Mouse (Mus musculus): ENCODE measurements around the gene Lrba. TPM values are rescaled to one million over a fixed set of nuclear protein-coding genes. Genes with fewer than 3 reads are reported as not detected.

The Lrba gene
- total RNA-seq (2015), result 11.5 and 12.8 TPM in 2 replicates
- 16.4 and 17.2 TPM in 2 replicates for total RNA-seq (2017)

DNA sequence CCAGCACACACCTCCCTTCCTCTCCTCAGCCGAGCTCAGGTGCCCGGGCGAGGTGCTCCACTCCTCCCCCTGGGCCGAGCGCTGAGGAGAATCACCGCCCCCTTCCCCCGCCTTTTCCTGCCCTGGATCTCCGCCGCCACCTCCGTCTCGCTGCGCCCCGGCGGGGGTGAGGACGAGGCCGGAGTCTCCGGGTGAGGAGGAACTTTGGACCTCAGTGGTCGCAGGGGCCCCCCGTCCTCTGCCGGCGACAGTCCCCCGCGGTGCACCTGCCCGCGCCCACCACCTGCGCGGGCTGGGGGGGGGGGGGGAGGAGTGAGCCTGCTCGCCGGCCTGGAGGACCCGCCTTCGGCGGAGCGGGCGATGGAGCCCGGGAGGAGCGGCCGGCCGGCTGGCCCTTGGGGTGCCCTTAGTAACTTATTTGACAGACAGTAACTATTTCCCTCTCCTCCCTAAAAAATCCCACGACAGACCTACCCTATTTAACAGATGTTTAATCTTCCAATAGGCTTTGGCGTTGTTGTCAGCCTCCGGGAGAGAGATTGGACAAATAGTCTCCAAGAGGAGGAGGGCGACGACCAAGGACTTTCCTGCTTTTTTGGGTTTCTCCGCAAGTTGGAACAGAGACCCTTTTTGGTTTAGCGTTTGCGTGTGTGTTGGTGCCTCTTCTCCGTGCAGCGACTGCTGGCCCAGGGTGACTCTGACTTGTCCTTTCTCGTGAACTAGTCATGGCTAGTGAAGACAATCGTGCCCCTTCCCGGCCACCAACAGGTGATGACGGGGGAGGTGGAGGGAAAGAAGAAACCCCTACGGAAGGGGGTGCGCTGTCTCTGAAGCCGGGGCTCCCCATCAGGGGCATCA lies at the start of gene Lrba:
TSS of gene Lrba (plus strand) at position 117 of the 858 bp plus-strand sequence.
- ATAC-seq (replicated peaks; ENCODE audit: poor library complexity), result peak; percentile 83

DNA sequence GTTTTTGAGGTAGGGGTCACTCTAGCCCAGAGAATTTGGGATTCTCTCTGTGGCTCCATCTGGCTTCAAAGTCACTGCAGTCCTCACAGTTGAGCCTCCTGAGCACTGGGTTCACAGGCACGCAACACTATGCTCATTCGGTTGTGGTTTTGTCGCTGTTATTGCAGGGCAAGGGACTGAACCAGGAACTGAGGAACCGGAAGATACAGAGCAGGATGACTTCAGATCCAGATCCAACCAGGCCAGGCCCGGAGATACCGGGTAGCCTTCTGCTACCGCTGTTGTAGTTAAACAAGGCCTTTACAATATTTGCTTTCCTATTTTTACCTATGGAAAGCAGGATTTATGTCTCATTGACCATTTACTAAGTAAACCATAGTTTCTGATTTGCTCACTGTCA lies 44.8 kb upstream of the Lrba start:
- peak; percentile 50; the same call in 1 of the 2 replicates for ATAC-seq (replicated peaks; ENCODE audit: poor library complexity)

DNA sequence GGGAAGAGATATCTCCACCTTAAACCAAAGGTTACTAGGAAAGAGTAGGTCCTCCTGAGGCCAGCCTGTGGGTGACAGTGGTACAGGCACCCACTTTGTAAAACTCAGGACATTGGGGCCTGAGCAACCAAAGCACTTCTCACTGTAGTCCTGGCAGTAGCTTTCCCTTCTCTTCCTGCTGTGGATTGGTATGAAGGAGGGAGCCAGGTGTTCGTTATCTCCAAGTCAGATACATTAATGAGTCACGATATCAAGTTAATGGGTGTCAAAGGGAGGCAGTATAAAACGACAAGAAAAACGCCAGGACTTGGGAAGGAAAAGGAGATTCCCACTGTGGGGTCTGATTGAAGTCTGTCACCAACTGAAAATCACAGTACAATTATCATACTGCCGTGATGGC lies 43.4 kb upstream of the Lrba start:
- no peak for ATAC-seq (replicated peaks; ENCODE audit: poor library complexity)

DNA sequence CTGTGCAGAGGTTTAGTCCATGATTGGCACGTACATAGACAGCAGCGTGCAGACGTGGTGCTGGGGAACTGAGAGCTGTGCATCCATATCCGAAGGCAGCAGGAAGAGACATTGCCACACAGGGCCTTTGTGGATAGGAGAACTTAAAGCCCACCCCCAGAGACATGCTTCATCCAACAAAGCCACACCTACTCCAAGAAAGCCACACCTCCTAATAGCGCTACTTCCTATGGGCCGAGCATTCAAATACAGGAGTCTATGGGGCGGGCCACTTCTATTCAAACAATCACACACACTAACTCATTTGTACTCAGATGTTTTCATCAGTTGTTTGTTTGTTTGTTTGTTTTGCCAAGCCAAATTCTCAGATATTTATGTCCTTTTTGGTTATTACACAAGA lies 39.9 kb upstream of the Lrba start:
- ATAC-seq (replicated peaks; ENCODE audit: poor library complexity), result 0 out of 2 replicates have a peak, but pooled peaks have one; percentile 26

DNA sequence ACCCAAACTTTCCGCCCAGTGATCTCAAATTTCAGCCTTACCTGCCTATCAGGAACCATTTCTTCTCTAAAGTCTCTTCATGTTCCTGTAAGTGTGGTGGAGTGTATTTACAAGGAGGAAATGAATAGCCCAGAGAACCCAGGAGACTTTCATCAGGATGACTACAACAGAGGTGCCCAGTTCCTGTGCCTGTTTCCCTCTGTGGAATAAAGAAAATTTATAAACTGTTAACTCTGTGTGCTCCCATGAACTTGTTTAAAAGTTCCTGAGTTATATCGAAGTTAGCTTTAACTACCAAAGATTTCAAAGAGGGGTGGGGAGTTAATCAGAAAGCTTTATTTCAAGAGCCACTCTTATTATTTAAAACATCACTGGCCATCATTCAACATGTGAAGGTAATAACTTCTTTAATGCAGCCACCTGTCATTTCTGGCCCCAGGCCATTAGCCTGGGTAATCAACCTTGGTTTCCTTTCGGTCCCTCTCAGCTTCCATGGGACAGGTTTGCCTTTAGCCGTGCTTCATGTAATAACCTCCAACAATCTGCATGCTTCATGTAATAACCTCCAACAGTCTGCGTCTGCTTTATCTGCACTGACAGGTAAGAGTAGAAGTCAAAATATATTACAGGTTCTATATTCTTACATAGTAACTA lies 36.6 kb upstream of the Lrba start:
- no peak for ATAC-seq (replicated peaks; ENCODE audit: poor library complexity)

DNA sequence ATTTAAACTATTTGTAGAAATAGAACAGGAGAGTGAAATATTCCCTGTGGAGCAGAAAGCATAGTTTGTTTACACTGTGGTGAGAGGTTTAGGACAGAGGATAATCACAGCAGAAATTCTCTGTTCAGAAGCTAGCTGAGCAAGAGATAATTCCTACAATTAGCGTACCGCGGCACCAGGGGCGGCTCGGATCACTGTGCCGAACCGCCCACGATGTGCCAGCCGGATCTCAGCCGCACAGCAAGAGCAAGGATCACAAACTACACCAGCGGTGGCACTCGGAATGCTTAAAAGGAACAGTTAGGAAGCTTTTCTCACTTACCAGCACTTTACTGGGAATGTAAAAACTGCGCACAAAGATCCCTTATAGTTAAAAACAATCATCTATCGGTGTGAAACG lies 28.5 kb upstream of the Lrba start:
- 0 out of 2 replicates have a peak, but pooled peaks have one; percentile 29 for ATAC-seq (replicated peaks; ENCODE audit: poor library complexity)

DNA sequence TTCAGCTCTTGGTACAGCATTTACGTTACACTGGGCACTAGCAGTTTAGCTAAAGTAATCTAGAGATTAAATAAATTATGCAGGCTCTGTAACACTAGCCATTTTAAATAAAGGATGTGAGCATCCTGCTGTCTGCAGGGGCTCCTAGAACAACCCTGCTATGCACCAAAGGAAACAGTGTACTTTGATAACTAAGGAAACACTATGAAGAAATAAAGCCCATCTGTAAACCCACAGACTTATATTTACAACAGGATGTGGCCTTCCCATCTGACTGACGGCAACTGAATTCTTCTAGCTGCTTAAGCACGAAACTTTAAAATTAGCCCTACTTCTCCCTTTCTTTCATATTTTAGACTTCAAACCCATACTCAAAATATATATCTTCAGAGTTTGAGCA lies 28.0 kb upstream of the Lrba start:
- peak; percentile 92 for ATAC-seq (replicated peaks; ENCODE audit: poor library complexity)

DNA sequence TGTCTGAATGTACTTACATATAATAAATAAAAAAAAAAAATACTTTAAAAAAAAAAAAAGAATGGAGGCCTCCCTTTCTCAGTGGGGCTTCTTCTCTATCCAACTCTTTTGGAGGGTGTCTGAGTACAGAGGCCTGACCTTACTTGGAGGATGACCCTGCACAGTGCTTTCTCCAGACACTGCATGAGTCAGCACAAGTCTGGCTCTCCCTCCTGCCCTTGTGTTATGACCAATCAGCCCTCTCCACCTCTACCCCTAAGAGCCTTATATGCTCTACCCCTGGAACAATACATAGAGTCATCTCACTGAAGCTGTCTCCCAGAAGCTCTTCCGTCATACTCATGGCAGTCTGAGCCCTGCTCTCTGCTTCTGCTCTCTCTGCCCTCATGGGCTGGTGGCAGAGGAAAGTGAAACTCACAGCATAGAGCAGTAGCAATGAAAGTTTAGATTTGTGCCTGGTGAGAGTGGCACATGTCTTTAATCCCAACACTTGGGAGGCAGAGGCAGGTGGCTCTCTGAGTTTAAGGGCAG lies 22.8 kb upstream of the Lrba start:
- ATAC-seq (replicated peaks; ENCODE audit: poor library complexity), result peak; percentile 58

DNA sequence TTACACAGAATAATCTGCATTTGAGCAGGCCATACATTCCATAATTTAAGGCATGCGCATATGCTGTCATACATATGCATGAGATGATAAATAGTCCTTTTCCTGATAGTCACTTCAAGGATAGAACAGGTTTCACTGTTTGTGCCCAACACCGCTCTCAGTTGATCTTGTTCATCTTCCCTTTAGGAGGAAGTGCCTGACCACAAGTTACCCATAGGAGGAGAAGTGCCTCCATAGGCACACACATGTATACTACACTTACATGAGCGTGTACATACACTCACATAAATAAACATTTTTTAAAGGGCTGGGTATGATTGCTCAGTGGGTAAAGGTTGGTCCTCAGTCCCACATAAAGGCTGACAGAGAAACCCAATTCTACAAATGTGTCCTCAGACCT lies 22.0 kb upstream of the Lrba start:
- ATAC-seq (replicated peaks; ENCODE audit: poor library complexity), result peak; percentile 69

DNA sequence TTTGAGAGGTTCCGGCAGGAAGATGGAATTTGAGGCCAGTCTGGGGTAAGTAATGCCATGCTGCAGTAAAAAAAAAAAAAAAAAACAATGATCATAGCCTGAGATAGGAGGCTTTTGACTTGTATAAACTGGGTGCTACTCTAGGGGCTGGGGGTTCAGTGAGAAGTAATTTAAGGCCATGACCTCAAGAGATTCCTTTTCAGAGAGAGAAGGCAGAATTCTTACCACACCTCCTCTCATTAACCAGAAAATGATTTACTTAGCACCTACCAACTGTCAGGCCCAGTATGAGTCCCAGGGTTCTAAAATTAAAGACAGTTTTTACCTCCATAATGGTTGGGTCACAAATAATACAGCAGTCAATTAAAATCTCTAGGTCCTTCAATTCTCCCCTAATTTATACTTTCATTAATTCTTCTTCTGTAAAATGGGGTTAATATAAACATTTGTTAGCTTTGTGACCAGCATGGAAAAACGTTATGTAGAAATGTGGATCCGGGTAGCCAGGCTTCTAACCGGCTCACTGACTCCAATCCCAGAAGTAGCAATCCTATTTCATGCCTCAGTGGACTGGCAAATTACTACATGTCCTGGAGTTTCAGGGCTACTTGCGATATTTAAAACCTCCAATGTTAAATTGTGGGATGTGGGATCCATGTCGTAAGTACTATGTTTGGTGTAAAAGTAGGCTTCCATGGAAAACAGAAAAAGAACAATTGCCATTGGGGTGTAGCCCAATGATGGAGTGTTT lies 19.7 kb upstream of the Lrba start:
- no peak for ATAC-seq (replicated peaks; ENCODE audit: poor library complexity)

DNA sequence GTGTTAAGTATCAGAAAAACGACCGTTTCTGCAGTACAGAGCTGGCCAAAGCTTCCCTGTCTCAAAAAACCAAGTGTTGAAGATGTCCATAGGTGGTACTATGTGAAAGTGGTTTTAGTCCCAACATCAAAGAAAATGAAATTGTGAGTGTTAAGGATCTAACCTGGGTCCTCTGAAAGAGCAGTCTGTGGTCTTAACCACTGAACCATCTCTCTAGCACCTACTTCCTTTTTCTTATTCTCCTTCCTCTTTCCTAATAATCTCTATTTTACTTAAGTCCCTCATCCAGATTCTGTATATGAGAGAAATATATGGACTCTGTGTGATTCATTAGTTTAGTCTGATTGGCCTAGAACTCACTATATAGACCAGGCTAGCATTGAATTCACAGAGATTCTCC lies 17.9 kb upstream of the Lrba start:
- peak; percentile 67 for ATAC-seq (replicated peaks; ENCODE audit: poor library complexity)

DNA sequence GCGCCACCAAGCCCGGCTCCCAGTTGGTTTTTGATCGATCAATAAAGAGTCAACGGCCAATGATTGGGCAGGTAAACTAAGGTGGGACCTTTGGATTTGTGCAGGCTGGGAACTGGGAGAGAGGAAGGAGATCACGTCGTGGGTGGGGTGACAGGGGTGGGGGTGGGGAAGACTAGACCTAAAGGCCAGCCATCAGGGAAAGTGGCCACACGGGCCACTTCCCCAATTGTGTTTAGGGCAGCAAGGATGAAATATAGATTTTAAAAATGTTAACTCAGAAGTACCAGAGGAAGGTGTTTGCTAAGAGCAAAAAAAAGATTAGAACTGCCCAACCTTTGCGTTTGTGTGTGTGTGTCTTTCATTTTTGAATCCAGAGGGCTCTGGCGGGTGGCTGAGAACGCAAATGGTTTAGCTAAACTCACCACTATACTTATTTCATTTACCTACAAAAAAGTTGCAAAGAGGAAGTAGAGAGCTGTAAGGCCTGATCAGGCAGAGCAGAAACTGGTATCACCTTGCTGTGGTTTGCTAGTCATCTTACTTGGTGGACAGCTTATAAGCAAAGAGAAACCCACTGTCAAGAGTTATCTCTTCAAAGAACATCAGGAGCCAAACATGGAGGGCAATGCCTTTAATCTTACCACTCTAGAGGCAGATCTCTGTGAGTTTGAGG lies 14.1 kb upstream of the Lrba start:
- peak; percentile 62 for ATAC-seq (replicated peaks; ENCODE audit: poor library complexity)

DNA sequence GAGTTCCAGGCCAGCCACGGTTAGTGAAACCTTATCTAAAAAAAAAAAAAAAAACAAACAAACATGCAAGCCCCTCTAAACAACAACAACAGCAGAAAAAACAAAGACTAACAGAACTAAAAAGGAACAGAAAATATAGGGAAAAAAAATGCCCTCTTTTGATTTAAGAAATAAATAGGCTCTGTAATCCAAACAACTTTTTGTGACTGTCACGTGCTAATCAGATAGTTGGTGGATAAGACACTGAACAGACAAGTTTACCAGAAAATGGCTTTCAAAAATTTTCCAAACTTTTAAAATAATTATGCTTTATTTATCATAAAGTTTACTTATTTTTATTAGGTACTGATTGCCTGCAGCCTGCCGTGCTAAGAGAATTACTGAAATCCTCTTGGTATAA lies 13.5 kb upstream of the Lrba start:
- no peak for ATAC-seq (replicated peaks; ENCODE audit: poor library complexity)

DNA sequence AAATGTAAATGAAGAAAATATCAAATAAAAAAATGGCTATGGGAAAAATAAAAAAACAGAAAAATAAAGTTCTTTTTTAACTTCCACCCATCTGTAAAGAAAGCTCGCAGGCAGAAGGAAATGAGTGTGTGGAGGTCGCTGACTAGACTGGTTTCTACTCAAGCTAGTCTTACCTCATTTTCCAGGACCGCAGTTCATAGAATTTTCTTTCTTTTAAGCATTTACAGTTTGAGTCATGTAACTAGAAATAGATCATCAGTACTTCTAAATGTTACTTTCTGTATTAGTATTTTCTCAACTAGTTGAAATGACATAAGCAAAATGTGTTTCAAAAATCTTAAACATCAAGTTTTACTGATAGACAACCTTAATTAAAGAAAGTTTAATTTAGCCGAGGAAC lies 10.2 kb upstream of the Lrba start:
- ATAC-seq (replicated peaks; ENCODE audit: poor library complexity), result no peak

DNA sequence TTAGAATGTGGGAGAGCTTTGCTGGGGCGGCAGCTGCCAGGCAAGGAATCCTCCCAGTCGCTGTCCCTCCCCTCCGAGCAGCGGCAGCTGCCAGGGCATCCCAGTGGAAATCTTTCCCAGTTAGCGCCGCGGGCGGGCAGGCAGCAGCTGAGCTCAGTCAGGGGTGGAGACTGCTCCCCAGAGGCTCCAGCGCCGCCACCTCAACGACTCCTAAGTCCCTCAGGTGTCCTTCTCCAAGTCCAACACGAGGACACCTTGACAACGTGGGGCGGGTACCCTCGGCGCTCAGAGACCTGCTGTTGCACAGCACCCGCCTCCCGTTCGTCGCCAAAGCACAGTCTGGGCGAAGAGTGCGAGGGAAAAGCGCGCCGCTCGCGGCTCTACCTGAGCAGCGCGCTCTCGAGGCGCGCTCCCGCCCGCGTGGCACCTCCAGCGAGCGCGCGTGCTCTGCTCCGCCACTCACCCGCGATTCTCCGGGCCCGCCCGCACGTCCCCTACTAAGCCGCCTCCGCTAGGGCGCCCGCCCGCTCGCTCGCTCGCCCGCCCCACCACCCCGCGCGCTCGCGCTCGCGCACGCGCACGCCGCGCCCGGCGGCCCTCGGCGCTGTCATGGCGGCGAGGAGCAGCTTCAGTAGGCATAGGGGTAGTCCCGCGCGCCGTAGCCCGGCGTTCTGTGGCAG lies 706 bp upstream of the Lrba start:
- ATAC-seq (replicated peaks; ENCODE audit: poor library complexity), result peak; percentile 88

DNA sequence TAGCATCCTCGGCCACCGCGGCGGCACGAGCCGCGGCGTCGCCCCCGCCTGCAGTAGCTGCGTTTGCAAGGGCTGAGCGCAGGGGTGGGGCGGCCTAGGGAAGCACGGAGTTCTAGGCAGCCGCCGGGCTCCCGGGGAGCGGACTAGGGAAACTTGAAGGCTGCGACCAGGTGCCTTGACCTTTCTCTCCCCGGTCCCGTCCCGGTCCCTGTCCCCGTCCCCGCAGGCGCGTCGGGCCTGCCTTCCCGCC lies 241 bp upstream of the Lrba start:
- no peak for ATAC-seq (replicated peaks; ENCODE audit: poor library complexity)

DNA sequence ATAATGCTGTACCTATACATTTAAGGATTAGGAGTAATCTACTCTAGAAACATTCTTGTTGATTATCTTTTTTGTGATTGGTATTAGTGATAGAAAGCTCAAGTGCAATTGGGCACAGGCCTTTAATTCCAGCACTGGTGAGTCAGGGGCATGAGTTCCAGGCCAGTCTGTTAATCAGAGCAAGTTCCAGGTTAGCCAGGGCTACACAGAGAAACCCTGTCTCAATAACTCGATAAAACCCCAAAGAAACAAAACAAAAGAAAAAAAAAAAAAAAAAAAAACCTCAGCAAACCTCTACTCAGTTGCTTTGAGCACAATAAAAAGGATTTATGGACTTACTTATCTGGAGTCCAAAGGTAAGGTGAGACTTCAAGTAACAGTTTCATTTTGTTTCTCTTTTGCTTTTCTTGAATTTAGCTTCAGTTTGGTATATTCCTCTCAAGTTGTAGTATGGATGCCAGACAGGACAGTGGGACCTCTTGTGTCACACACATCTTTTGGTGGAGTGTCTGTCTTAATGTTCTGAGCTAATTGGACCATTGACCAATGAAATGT lies 7.1 kb downstream of the Lrba start:
- ATAC-seq (replicated peaks; ENCODE audit: poor library complexity), result no peak

DNA sequence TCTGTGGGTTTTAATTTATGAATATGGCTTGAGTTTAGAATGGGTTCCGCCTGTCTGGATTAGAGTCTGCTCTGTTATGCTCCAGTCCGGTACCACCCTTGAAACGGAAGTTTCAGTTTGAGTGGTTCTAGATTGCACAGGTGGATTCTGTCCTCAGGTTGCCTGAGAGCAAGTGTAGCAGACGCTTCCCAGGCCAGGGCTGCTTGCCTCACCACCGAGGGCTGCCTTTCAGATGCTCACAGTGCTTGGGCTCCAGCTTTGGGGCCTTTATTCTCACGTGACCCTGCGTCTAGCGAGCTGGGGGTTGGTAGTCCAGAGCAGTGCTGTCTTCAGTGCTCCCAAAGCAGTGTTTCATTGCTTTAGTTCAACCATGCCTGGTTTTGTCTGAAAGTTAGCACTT lies 22.7 kb downstream of the Lrba start:
- no peak for ATAC-seq (replicated peaks; ENCODE audit: poor library complexity)

DNA sequence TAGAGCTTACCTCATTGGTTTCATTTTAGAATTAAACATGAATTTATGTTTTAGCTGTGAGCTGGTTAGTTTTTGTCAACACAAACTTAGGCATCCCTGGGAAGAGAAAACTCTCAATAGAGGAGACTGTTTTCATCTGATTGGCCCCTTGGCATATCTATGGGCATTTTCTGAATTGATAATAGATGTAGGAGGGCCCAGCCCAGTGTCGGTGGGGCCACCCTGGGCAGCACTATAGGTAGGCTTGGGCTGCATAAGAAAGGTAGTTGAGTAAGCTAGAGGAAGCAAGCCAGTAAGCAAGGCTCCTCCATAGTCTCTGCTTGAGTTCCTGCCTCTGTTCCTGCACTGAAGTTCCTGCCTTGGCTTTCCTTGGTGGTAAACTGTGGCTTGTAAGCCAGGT lies 26.7 kb downstream of the Lrba start:
- ATAC-seq (replicated peaks; ENCODE audit: poor library complexity), result peak; percentile 48

DNA sequence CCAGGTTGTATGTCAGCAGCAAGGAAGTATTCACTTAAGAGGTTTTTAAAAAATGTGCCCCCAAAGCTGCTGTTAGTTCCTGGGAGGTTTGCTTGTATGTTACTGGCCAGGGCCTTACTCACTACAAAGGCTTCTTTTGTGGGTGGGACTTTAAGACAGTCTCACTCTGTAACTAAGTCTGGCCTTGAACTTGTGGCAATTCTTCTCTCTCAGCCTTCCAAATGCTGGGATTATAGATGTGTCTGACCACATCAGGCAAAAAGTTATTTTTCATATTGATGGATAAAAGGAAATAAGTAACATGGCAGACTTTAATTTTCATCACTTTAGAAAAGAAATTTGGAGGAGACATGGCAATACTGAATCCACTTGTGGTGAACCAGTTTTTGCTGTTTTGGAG lies 28.1 kb downstream of the Lrba start:
- no peak for ATAC-seq (replicated peaks; ENCODE audit: poor library complexity)

Data from megakaryocyte progenitor cell, adult 5-6 weeks (primary cell).